ENCODE assay signal across 8 mouse cellular contexts in genomic region chr3:88177562-88178345, GRCm38 (mm10). TPM values are rescaled to one million over a fixed set of nuclear protein-coding genes. Genes with fewer than 3 reads are reported as not detected.
A peak's percentile ranks its signal among the peaks of the same experiment; 100 is the strongest.
DNase-seq lines count a peak whose midpoint lies in the region; ATAC-seq and TF ChIP-seq lines count a peak whose summit lies in the region.

No protein-coding gene starts in this region.

- TF ChIP-seq CTCF in liver, embryonic 14.5 days (IDR thresholded peaks at IDR 0.05; ENCODE audit: low read depth), result peak; percentile 3; the same call in 1 of the 2 replicates
- peak; percentile 21; the same call in 1 of the 2 replicates for TF ChIP-seq CTCF in stomach, postnatal 0 days (IDR thresholded peaks at IDR 0.05; ENCODE audit: low read depth)

- ATAC-seq in heart, embryonic 15.5 days (replicated peaks; ENCODE audit: insufficient number of reproducible peaks, insufficient read depth, low FRiP score, low read depth), result peak; percentile 98
- peak; percentile 99 for ATAC-seq in liver, embryonic 14.5 days (ENCODE audit: insufficient read depth)
- peak; percentile 98 for ATAC-seq in neural tube, embryonic 11.5 days (ENCODE audit: insufficient read depth, low FRiP score, low TSS enrichment)
- ATAC-seq in stomach, postnatal 0 days (ENCODE audit: low FRiP score, low TSS enrichment), result peak; percentile 98

- peak overlapping the region; percentile 66 for H3K4me2 ChIP-seq in heart, embryonic 15.5 days
- H3K4me2 ChIP-seq in liver, embryonic 14.5 days (ENCODE audit: low read depth), result peak overlapping the region; percentile 69
- H3K4me2 ChIP-seq in neural tube, embryonic 11.5 days (ENCODE audit: low read depth), result peak overlapping the region; percentile 56
- peak overlapping the region; percentile 53 for H3K4me2 ChIP-seq in stomach, postnatal 0 days (replicated peaks; ENCODE audit: low read depth)

- peaks cover 11% of the 10 kb centered on the region; the same call in 1 of the 2 replicates for H3K27me3 ChIP-seq in forebrain, embryonic 10.5 days (ENCODE audit: poor library complexity, severe bottlenecking)
- peaks cover 1% of the 10 kb centered on the region; the same call in 1 of the 2 replicates for H3K27me3 ChIP-seq in heart, embryonic 15.5 days
- no peaks in the 10 kb centered on the region for H3K27me3 ChIP-seq in liver, embryonic 14.5 days (ENCODE audit: control insufficient read depth, insufficient read depth, low read length)
- H3K27me3 ChIP-seq in neural tube, embryonic 11.5 days (ENCODE audit: control insufficient read depth, insufficient read depth, low read length), result no peaks in the 10 kb centered on the region
- no peaks in the 10 kb centered on the region for H3K27me3 ChIP-seq in stomach, postnatal 0 days (ENCODE audit: control insufficient read depth, insufficient read depth, low read length)

- WGBS in forebrain, embryonic 10.5 days, result under 1% methylated on average over 49 of the region's 49 CpGs
- under 1% methylated on average over 49 of the region's 49 CpGs for WGBS in heart, embryonic 15.5 days
- WGBS in liver, embryonic 14.5 days (ENCODE audit: insufficient replicate concordance), result under 1% methylated on average over 49 of the region's 49 CpGs
- WGBS in neural tube, embryonic 11.5 days, result under 1% methylated on average over 47 of the region's 49 CpGs
- under 1% methylated on average over 49 of the region's 49 CpGs for WGBS in stomach, postnatal 0 days

- DNase-seq in CD8-positive naive resting alpha-beta T cell, adult 2 months (ENCODE audit: low read depth in 2 of 2, low spot score in 2 of 2), result peak; percentile 96 to 98
- DNase-seq in c-Kit-positive CD71-negative TER-119-negative erythroid progenitor cells, embryonic 14.5 days (ENCODE audit: low read depth), result peak; percentile 96
- DNase-seq in forebrain, embryonic 10.5 days (ENCODE audit: extremely low spot score, low spot score), result peak; percentile 98
- DNase-seq in kidney, postnatal 25 days, result peak; percentile 100
- DNase-seq in liver, embryonic 14.5 days (ENCODE audit: low read depth in 3 of 3, low spot score in 3 of 3), result peak; percentile 96
- peak; percentile 99 for DNase-seq in neural tube, embryonic 11.5 days (ENCODE audit: low spot score)
- peak; percentile 98 for DNase-seq in stomach, postnatal 0 days (ENCODE audit: low spot score)

- no peaks in the 10 kb centered on the region for H3K9me3 ChIP-seq in forebrain, embryonic 10.5 days
- H3K9me3 ChIP-seq in heart, embryonic 15.5 days (replicated peaks), result no peaks in the 10 kb centered on the region
- H3K9me3 ChIP-seq in liver, embryonic 14.5 days (ENCODE audit: control insufficient read depth, low read length), result no peaks in the 10 kb centered on the region
- no peaks in the 10 kb centered on the region for H3K9me3 ChIP-seq in neural tube, embryonic 11.5 days (ENCODE audit: control insufficient read depth, low read length)
- no peaks in the 10 kb centered on the region for H3K9me3 ChIP-seq in stomach, postnatal 0 days (ENCODE audit: control insufficient read depth, low read length)

- H3K9ac ChIP-seq in heart, embryonic 15.5 days, result peak overlapping the region; percentile 76
- H3K9ac ChIP-seq in liver, embryonic 14.5 days (replicated peaks), result peak overlapping the region; percentile 70
- H3K9ac ChIP-seq in neural tube, embryonic 11.5 days (ENCODE audit: low read length), result peak overlapping the region; percentile 82
- H3K9ac ChIP-seq in stomach, postnatal 0 days (ENCODE audit: low read length), result peak overlapping the region; percentile 72

- H3K4me1 ChIP-seq in forebrain, embryonic 10.5 days, result peaks cover 11% of the 10 kb centered on the region
- H3K4me1 ChIP-seq in heart, embryonic 15.5 days (replicated peaks), result peaks cover 20% of the 10 kb centered on the region
- peaks cover 0 to 3% of the 10 kb centered on the region in 2 experiments; a peak in 2 of 4 replicates for H3K4me1 ChIP-seq in liver, embryonic 14.5 days (replicated peaks; ENCODE audit: control insufficient read depth in 2 of 2, insufficient read depth in 2 of 2, low read length in 1 of 2)
- no peaks in the 10 kb centered on the region for H3K4me1 ChIP-seq in neural tube, embryonic 11.5 days (ENCODE audit: control insufficient read depth, insufficient read depth, low read length)
- peaks cover 5% of the 10 kb centered on the region; the same call in 1 of the 2 replicates for H3K4me1 ChIP-seq in stomach, postnatal 0 days (replicated peaks; ENCODE audit: control insufficient read depth, insufficient read depth)

- 0 out of 2 replicates have a peak, but pooled peaks have one; percentile 35 for TF ChIP-seq EP300 in liver, embryonic 14.5 days (IDR thresholded peaks at IDR 0.05; ENCODE audit: low read depth)
- TF ChIP-seq EP300 in stomach, postnatal 0 days (optimal IDR thresholded peaks at IDR 0.05), result peak; percentile 89

- H3K36me3 ChIP-seq in forebrain, embryonic 10.5 days (replicated peaks), result peaks cover 21% of the 10 kb centered on the region
- no peaks in the 10 kb centered on the region for H3K36me3 ChIP-seq in heart, embryonic 15.5 days
- H3K36me3 ChIP-seq in liver, embryonic 14.5 days (replicated peaks; ENCODE audit: control insufficient read depth, insufficient read depth, low read depth), result no peaks in the 10 kb centered on the region; the same call in 1 of the 2 replicates
- no peaks in the 10 kb centered on the region for H3K36me3 ChIP-seq in neural tube, embryonic 11.5 days (ENCODE audit: control insufficient read depth, insufficient read depth, low read length)
- H3K36me3 ChIP-seq in stomach, postnatal 0 days (ENCODE audit: control insufficient read depth, insufficient read depth, low read length), result no peaks in the 10 kb centered on the region

- peak overlapping the region; percentile 69 for H3K4me3 ChIP-seq in forebrain, embryonic 10.5 days
- H3K4me3 ChIP-seq in heart, embryonic 15.5 days, result peak overlapping the region; percentile 69
- peak overlapping the region; percentile 70 to 93 for H3K4me3 ChIP-seq in liver, embryonic 14.5 days (ENCODE audit: insufficient read depth in 1 of 2, low read depth in 2 of 2, low read length in 2 of 2)
- peak overlapping the region; percentile 61 for H3K4me3 ChIP-seq in neural tube, embryonic 11.5 days (ENCODE audit: low read depth, low read length)
- H3K4me3 ChIP-seq in stomach, postnatal 0 days (ENCODE audit: low read depth, low read length), result peak overlapping the region; percentile 50

- peak overlapping the region; percentile 99 for H3K27ac ChIP-seq in forebrain, embryonic 10.5 days
- H3K27ac ChIP-seq in heart, embryonic 15.5 days, result peak overlapping the region; percentile 99
- peak overlapping the region; percentile 55 for H3K27ac ChIP-seq in liver, embryonic 14.5 days
- H3K27ac ChIP-seq in neural tube, embryonic 11.5 days (ENCODE audit: low read depth, low read length), result peak overlapping the region; percentile 98
- peak overlapping the region; percentile 97 for H3K27ac ChIP-seq in stomach, postnatal 0 days (replicated peaks)

RNA-seq across cellular contexts. Expression of gene Mef2d, which starts 35.6 kb away (rescaled TPM):
- polyA plus RNA-seq in forebrain, embryonic 10.5 days (2016; fragmentation: Nextera tagmentation; extraction: Ambion mirVana), result 9.4 and 11.1 TPM in 2 replicates
- 35.4 and 43.2 TPM in 2 replicates for polyA plus RNA-seq in heart, embryonic 15.5 days (2015; fragmentation: Nextera tagmentation; extraction: Ambion mirVana)
- 10.3 and 11.1 TPM in 2 replicates for polyA plus RNA-seq in liver, embryonic 14.5 days (2012; rRNA removed)
- 6.4 and 7.5 TPM in 2 replicates for polyA plus RNA-seq in liver, embryonic 14.5 days (2014; fragmentation: Nextera tagmentation; extraction: Ambion mirVana)
- 16.6 and 18.1 TPM in 2 replicates for polyA plus RNA-seq in neural tube, embryonic 11.5 days (2014; fragmentation: Nextera tagmentation; extraction: Ambion mirVana)
- polyA plus RNA-seq in stomach, postnatal 0 days (2015; fragmentation: Nextera tagmentation; extraction: Ambion mirVana), result 10.6 and 13.0 TPM in 2 replicates

Comparison
In these comparisons a context has a peak if more than half of its experiments do, and no peak if none do; other contexts are left out.
1. Peak in every context shown above with its lines: DNase-seq, ATAC-seq, H3K4me3 ChIP-seq and H3K27ac ChIP-seq.